Mouse (Mus musculus) heart, postnatal 14 days (tissue): ENCODE results near the gene Pcsk7. TPM values are rescaled to one million over a fixed set of nuclear protein-coding genes. Genes with fewer than 3 reads are reported as not detected.
A peak's percentile ranks its signal among the peaks of the same experiment; 100 is the strongest.

ENCODE experiments used
- DNase-seq, 2 experiments: peaks; one replicate each; pipeline ENCODE4 v3.0.0; 2021 to 2022
- intact Hi-C: fragments of 180-260 bp; cut with DNase I; formaldehyde crosslinking; loops from one replicate; pipeline ENCODE4 v1.15.1; 2025
- long read RNA-seq, 2 experiments: library from polyadenylated mRNA; stranded (forward); transcript quantifications; one replicate each; pipeline ENCODE4 v2.0.0; 2021
- total RNA-seq, 2 experiments: library from RNA; stranded (reverse); gene quantifications; 2 replicates each; pipeline ENCODE4 v1.2.3; 2021

Pcsk7 gene
- total RNA-seq: 10 to 100 TPM; 23.3 to 24.5 TPM
- long read RNA-seq, experiment 1, transcript Pcsk7-201 (17 exons, 3,876 nt): major isoform, 27 of 48 reads
- long read RNA-seq, experiment 1, partial matches to known transcripts: 6 of 48 reads
- long read RNA-seq, experiment 1, other reads (novel, unspliced or antisense): 11 of 48 reads
- long read RNA-seq, experiment 2, transcript Pcsk7-201 (17 exons, 3,876 nt): major isoform, 30 of 46 reads
- long read RNA-seq, experiment 2, partial matches to known transcripts: 3 of 46 reads
- long read RNA-seq, experiment 2, other reads (novel, unspliced or antisense): 12 of 46 reads

- intact Hi-C loops: loop anchor here (5.0 kb wide), 1 partner anchor 366 kb away; the partner anchor contains the start of gene Zpr1
- DNase-seq: peak; percentile 95 to 96
Observed at GRCm38 (mm10) chr9:45906355-45907077, at the start of gene Pcsk7, which contains the start of gene Rnf214. Gene Pcsk7, plus strand, starts transcription at chr9:45906497. Gene Rnf214, minus strand, starts transcription at chr9:45906911.

GRCm38 (mm10) chr9:45859364-45859763 is 46.9 kb upstream of the Pcsk7 start:
- no peak for DNase-seq
- intact Hi-C loops: no loop called here

GRCm38 (mm10) chr9:45861813-45862212 is 44.5 kb upstream of the Pcsk7 start:
- intact Hi-C loops: no loop called here
- DNase-seq: no peak

GRCm38 (mm10) chr9:45869181-45869580 is 37.1 kb upstream of the Pcsk7 start:
- intact Hi-C loops: no loop called here
- DNase-seq: no peak

- intact Hi-C loops: loop anchor here (10.0 kb wide), 1 partner anchor 455 kb away; no protein-coding TSS in a partner anchor
- DNase-seq: no peak
Observed at GRCm38 (mm10) chr9:45870265-45870664, 36.0 kb upstream of the Pcsk7 start.

GRCm38 (mm10) chr9:45877928-45878327 is 28.4 kb upstream of the Pcsk7 start:
- intact Hi-C loops: loop anchor here (5.0 to 10.0 kb wide), 2 partner anchors 41 to 463 kb away; partner anchors contain the start of gene Bace1
- peak; percentile 41 to 69 for DNase-seq

- intact Hi-C loops: no loop called here
- no peak for DNase-seq
Observed at GRCm38 (mm10) chr9:45893681-45894080, 12.6 kb upstream of the Pcsk7 start.

GRCm38 (mm10) chr9:45905196-45905595 is 1.1 kb upstream of the Pcsk7 start:
- intact Hi-C loops: loop anchor here (5.0 kb wide), 1 partner anchor 367 kb away; the partner anchor contains the start of gene Zpr1
- no peak for DNase-seq

- intact Hi-C loops: loop anchor here (5.0 kb wide), 1 partner anchor 366 kb away; the partner anchor contains the start of gene Zpr1
- DNase-seq: peak in 1 of 2 experiments; percentile 44
Observed at GRCm38 (mm10) chr9:45905811-45906237, 473 bp upstream of the Pcsk7 start.

GRCm38 (mm10) chr9:45907078-45907428 is 756 bp downstream of the Pcsk7 start:
- intact Hi-C loops: loop anchor here (5.0 kb wide), 1 partner anchor 365 kb away; the partner anchor contains the start of gene Zpr1
- no peak for DNase-seq

- intact Hi-C loops: loop anchor here (1.0 to 10.0 kb wide), 3 partner anchors 26 to 284 kb away; no protein-coding TSS in a partner anchor
- no peak for DNase-seq
Observed at GRCm38 (mm10) chr9:45910995-45911394, 4.7 kb downstream of the Pcsk7 start.

GRCm38 (mm10) chr9:45911673-45912072 is 5.4 kb downstream of the Pcsk7 start:
- DNase-seq: peak; percentile 60 to 77
- intact Hi-C loops: loop anchor here (1.0 to 10.0 kb wide), 3 partner anchors 26 to 283 kb away; no protein-coding TSS in a partner anchor

GRCm38 (mm10) chr9:45915659-45916058 is 9.4 kb downstream of the Pcsk7 start:
- intact Hi-C loops: loop anchor here (10.0 kb wide), 1 partner anchor 279 kb away; no protein-coding TSS in a partner anchor
- no peak for DNase-seq

- intact Hi-C loops: loop anchor here (10.0 kb wide), 1 partner anchor 278 kb away; no protein-coding TSS in a partner anchor
- peak; percentile 59 to 65 for DNase-seq
Observed at GRCm38 (mm10) chr9:45917041-45917934, 11.0 kb downstream of the Pcsk7 start.

- no peak for DNase-seq
- intact Hi-C loops: loop anchor here (10.0 kb wide), 1 partner anchor 275 kb away; no protein-coding TSS in a partner anchor
Observed at GRCm38 (mm10) chr9:45919895-45920294, 13.6 kb downstream of the Pcsk7 start.

- intact Hi-C loops: no loop called here
- DNase-seq: no peak
Observed at GRCm38 (mm10) chr9:45929285-45929684, 23.0 kb downstream of the Pcsk7 start.

- intact Hi-C loops: no loop called here
- DNase-seq: no peak
Observed at GRCm38 (mm10) chr9:45931958-45932357, 25.7 kb downstream of the Pcsk7 start.

GRCm38 (mm10) chr9:45932571-45933415 is 26.5 kb downstream of the Pcsk7 start:
- DNase-seq: no peak
- intact Hi-C loops: no loop called here

- peak; percentile 43 to 44 for DNase-seq
- intact Hi-C loops: no loop called here
Observed at GRCm38 (mm10) chr9:45935628-45936210, 29.4 kb downstream of the Pcsk7 start, which contains the start of gene Tagln. Gene Tagln, minus strand, starts transcription at chr9:45936058.
